Mouse (Mus musculus) myocyte (in vitro differentiated cells): Measurements from ENCODE around the gene Srgap3. TPM values are rescaled to one million over a fixed set of nuclear protein-coding genes. Genes with fewer than 3 reads are reported as not detected.

ENCODE experiments used
- H3K27me3 ChIP-seq: one replicate; pipeline ENCODE4 v1.6.1; 2011; ENCODE audit not compliant: control insufficient read depth, insufficient read depth, insufficient read length
- H3K36me3 ChIP-seq: one replicate; pipeline ENCODE4 v1.6.1; 2011; ENCODE audit not compliant: control insufficient read depth, insufficient read depth
- H3K4me2 ChIP-seq: one replicate; pipeline ENCODE4 v1.6.1; 2011; ENCODE audit warnings: low read depth, control low read depth
- H3K4me3 ChIP-seq: one replicate; pipeline ENCODE4 v1.5.1; 2011; ENCODE audit warnings: mild to moderate bottlenecking, control low read depth, moderate library complexity
- H3K79me2 ChIP-seq: one replicate; pipeline ENCODE4 v1.6.1; 2011; ENCODE audit not compliant: control insufficient read depth, insufficient read depth
- H3ac ChIP-seq: one replicate; pipeline ENCODE4 v1.6.1; 2011; ENCODE audit not compliant: control insufficient read depth, insufficient read length
- CEBPB ChIP-seq: IDR thresholded peaks from 2 replicates; pipeline ENCODE4 v1.6.1; 2011; ENCODE audit warnings: mild to moderate bottlenecking, moderate library complexity; ENCODE audit not compliant: poor library complexity, insufficient read depth, severe bottlenecking
- E2F4 ChIP-seq: IDR thresholded peaks from one replicate; pipeline ENCODE4 v1.6.1; 2011; ENCODE audit warnings: mild to moderate bottlenecking, control low read depth, moderate library complexity; ENCODE audit not compliant: insufficient read depth
- MAX ChIP-seq: IDR thresholded peaks from one replicate; pipeline ENCODE4 v1.6.1; 2011; ENCODE audit warnings: low read depth, mild to moderate bottlenecking, control low read depth
- MYOD1 ChIP-seq, 3 experiments: IDR thresholded peaks; one replicate each; pipeline ENCODE4 v1.6.1; 2011; ENCODE audit warnings: control low read depth in 2 of 3, low read depth in 2 of 3, mild to moderate bottlenecking in 2 of 3, moderate library complexity in 1 of 3; ENCODE audit not compliant: insufficient read length in 2 of 3, control insufficient read depth in 1 of 3
- MYOG ChIP-seq, 3 experiments: IDR thresholded peaks; one replicate each; pipeline ENCODE4 v1.6.1; 2011; ENCODE audit warnings: control low read depth in 2 of 3, low read depth in 2 of 3, mild to moderate bottlenecking in 2 of 3; ENCODE audit not compliant: insufficient read length in 2 of 3, control insufficient read depth in 1 of 3, insufficient read depth in 1 of 3
- POLR2A ChIP-seq: IDR thresholded peaks from one replicate; pipeline ENCODE4 v1.6.1; 2011; ENCODE audit warnings: low read depth, mild to moderate bottlenecking, control low read depth, moderate library complexity; ENCODE audit not compliant: insufficient read length
- POLR2AphosphoS2 ChIP-seq: IDR thresholded peaks from one replicate; pipeline ENCODE4 v1.6.1; 2011; ENCODE audit warnings: low read depth, control low read depth; ENCODE audit not compliant: insufficient read length
- REST ChIP-seq: IDR thresholded peaks from one replicate; pipeline ENCODE4 v1.6.1; 2011; ENCODE audit warnings: mild to moderate bottlenecking, control low read depth, moderate library complexity; ENCODE audit not compliant: insufficient read depth, insufficient read length
- SRF ChIP-seq: IDR thresholded peaks from one replicate; pipeline ENCODE4 v1.6.1; 2011; ENCODE audit warnings: low read depth; ENCODE audit not compliant: control insufficient read depth, insufficient read length
- TCF12 ChIP-seq: IDR thresholded peaks from one replicate; pipeline ENCODE4 v1.6.1; 2011; ENCODE audit warnings: mild to moderate bottlenecking, control low read depth; ENCODE audit not compliant: poor library complexity, insufficient read depth, severe bottlenecking
- TCF3 ChIP-seq: IDR thresholded peaks from one replicate; pipeline ENCODE4 v1.6.1; 2011; ENCODE audit warnings: low read depth, control low read depth; ENCODE audit not compliant: insufficient read length
- USF1 ChIP-seq: IDR thresholded peaks from one replicate; pipeline ENCODE4 v1.6.1; 2011; ENCODE audit warnings: low read depth, mild to moderate bottlenecking, control low read depth, moderate library complexity
- polyA plus RNA-seq: library from polyadenylated mRNA; unstranded; fragments of >200 nt; fragmentation: generic; extraction: Trizol; gene quantifications from one replicate; pipeline ENCODE4 v1.2.1, GENCODE M21; 2012; ENCODE audit warnings: missing spikeins

Gene Srgap3
- polyA plus RNA-seq, 1 experiment: 6.9 TPM

- H3K4me3 ChIP-seq: no peak overlapping the region
- no peak for TF ChIP-seq TCF12
- TF ChIP-seq E2F4: no peak
- no peak for TF ChIP-seq USF1
- no peak for TF ChIP-seq MYOD1 (IDR thresholded peaks at IDR 0.05; ENCODE audit: control insufficient read depth in 1 of 3, insufficient read length in 2 of 3, low read depth in 2 of 3)
- no peak for TF ChIP-seq TCF3
- no peak for TF ChIP-seq REST
- TF ChIP-seq POLR2A: no peak
- TF ChIP-seq CEBPB: no peak
- TF ChIP-seq SRF: no peak
- no peak for TF ChIP-seq MAX
- no peak for TF ChIP-seq POLR2AphosphoS2
- TF ChIP-seq MYOG (IDR thresholded peaks at IDR 0.05; ENCODE audit: control insufficient read depth in 1 of 3, insufficient read depth in 1 of 3, insufficient read length in 2 of 3, low read depth in 2 of 3): no peak
- H3K36me3 ChIP-seq: no peaks in the 10 kb centered on the region
- no peak overlapping the region for H3ac ChIP-seq
- H3K4me2 ChIP-seq: no peak overlapping the region
- no peaks in the 10 kb centered on the region for H3K27me3 ChIP-seq
- no peaks in the 10 kb centered on the region for H3K79me2 ChIP-seq
Observed at GRCm38 (mm10) chr6:112907887-112908584, 39.0 kb downstream of the Srgap3 start.

- Histone ChIP-seq H3K79me2 (peaks cover 3% of the 10 kb centered on the region), H3K4me3 (no peak overlapping the region), H3K27me3 (no peaks in the 10 kb centered on the region), H3K4me2 (no peak overlapping the region), H3K36me3 (no peaks in the 10 kb centered on the region), H3ac (no peak overlapping the region)
- TF ChIP-seq USF1 (no peak), MYOD1 (IDR thresholded peaks at IDR 0.05; ENCODE audit: control insufficient read depth in 1 of 3, insufficient read length in 2 of 3, low read depth in 2 of 3) (no peak), REST (no peak), CEBPB (no peak), E2F4 (no peak), SRF (no peak), MAX (no peak), POLR2AphosphoS2 (no peak), TCF3 (no peak), POLR2A (no peak)
Observed at GRCm38 (mm10) chr6:112903796-112904195, 43.3 kb downstream of the Srgap3 start.

GRCm38 (mm10) chr6:112903226-112903625, 43.8 kb downstream of the Srgap3 start:
- no peak overlapping the region for H3K4me3 ChIP-seq
- no peak for TF ChIP-seq MYOD1 (IDR thresholded peaks at IDR 0.05; ENCODE audit: control insufficient read depth in 1 of 3, insufficient read length in 2 of 3, low read depth in 2 of 3)
- no peak for TF ChIP-seq MAX
- no peak for TF ChIP-seq E2F4
- TF ChIP-seq POLR2AphosphoS2: no peak
- TF ChIP-seq MYOG (IDR thresholded peaks at IDR 0.05; ENCODE audit: control insufficient read depth in 1 of 3, insufficient read depth in 1 of 3, insufficient read length in 2 of 3, low read depth in 2 of 3): no peak
- TF ChIP-seq SRF: no peak
- TF ChIP-seq TCF12: no peak
- TF ChIP-seq POLR2A: no peak
- no peak for TF ChIP-seq REST
- TF ChIP-seq CEBPB: no peak
- no peak for TF ChIP-seq TCF3
- TF ChIP-seq USF1: no peak
- H3ac ChIP-seq: no peak overlapping the region
- H3K4me2 ChIP-seq: no peak overlapping the region
- peaks cover 3% of the 10 kb centered on the region for H3K79me2 ChIP-seq
- H3K27me3 ChIP-seq: no peaks in the 10 kb centered on the region
- no peaks in the 10 kb centered on the region for H3K36me3 ChIP-seq

- H3K79me2 ChIP-seq: peaks cover 3% of the 10 kb centered on the region
- TF ChIP-seq MAX: no peak
- TF ChIP-seq POLR2A: no peak
- no peak for TF ChIP-seq MYOG (IDR thresholded peaks at IDR 0.05; ENCODE audit: control insufficient read depth in 1 of 3, insufficient read depth in 1 of 3, insufficient read length in 2 of 3, low read depth in 2 of 3)
- TF ChIP-seq E2F4: no peak
- no peak for TF ChIP-seq POLR2AphosphoS2
- no peak for TF ChIP-seq TCF12
- no peak for TF ChIP-seq CEBPB
- no peak for TF ChIP-seq USF1
- no peak for TF ChIP-seq REST
- no peaks in the 10 kb centered on the region for H3K36me3 ChIP-seq
- H3K4me3 ChIP-seq: no peak overlapping the region
- no peak overlapping the region for H3ac ChIP-seq
- no peaks in the 10 kb centered on the region for H3K27me3 ChIP-seq
- H3K4me2 ChIP-seq: no peak overlapping the region
Observed at GRCm38 (mm10) chr6:112902791-112903190, 44.3 kb downstream of the Srgap3 start.

GRCm38 (mm10) chr6:112900306-112900705, 46.8 kb downstream of the Srgap3 start:
- no peaks in the 10 kb centered on the region for H3K27me3 ChIP-seq
- no peak overlapping the region for H3K4me3 ChIP-seq
- H3ac ChIP-seq: no peak overlapping the region
- H3K79me2 ChIP-seq: peaks cover 3% of the 10 kb centered on the region
- no peaks in the 10 kb centered on the region for H3K36me3 ChIP-seq
- H3K4me2 ChIP-seq: no peak overlapping the region
- no peak for TF ChIP-seq TCF12
- no peak for TF ChIP-seq POLR2A
